ENCODE assay signal across 8 mouse cellular contexts in the genomic region with DNA sequence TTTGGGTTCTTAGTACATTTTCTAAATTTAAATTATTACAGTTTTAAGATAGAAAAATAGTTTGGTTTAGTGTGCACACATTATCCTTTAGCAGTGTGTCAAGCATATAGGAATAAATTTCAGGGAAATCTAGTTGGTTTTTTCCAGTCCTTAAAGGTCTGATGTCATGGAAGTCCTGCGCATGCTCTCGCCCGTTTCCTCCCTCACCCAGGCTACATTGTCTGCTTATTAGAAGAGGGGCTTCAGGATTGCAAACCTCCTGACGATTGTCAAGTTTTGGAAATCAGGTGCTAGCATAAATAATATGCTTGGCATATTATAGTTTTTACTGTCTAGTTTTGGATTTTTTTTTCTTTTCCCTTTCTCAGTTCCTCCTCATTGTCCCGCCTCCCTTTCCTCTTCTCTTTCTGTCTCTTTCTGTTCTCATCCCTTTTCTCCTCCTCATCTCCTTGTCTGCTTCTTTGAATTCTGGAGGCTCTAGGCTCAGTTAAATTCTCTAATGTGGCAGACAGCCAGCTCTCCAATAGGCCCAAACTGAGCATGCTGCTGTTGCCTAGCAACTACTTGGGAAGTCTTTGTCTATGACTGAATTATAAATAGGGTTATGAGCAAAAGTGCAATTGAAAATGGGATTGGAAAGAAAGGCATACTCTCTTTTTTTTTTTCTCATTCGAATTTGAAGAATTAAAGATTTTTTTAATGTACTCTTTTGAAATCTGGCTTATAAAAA. TPM values are rescaled to one million over a fixed set of nuclear protein-coding genes. Genes with fewer than 3 reads are reported as not detected.
DNase-seq lines count a peak whose midpoint lies in the region; ATAC-seq and TF ChIP-seq lines count a peak whose summit lies in the region.

No protein-coding gene starts in this region.

- no peaks in the 10 kb centered on the region for H3K9me3 ChIP-seq in limb, embryonic 15.5 days

- no peak overlapping the region for H3K9ac ChIP-seq in limb, embryonic 15.5 days

- no peak for TF ChIP-seq CTCF in kidney, adult 2 months (conservative IDR thresholded peaks at IDR 0.05; ENCODE audit: insufficient read depth, insufficient read length, low read depth, low read length)

- no peak overlapping the region for H3K4me3 ChIP-seq in kidney, adult 2 months (ENCODE audit: insufficient read depth, low read depth, low read length)
- no peak overlapping the region for H3K4me3 ChIP-seq in limb, embryonic 15.5 days

- peak; percentile 72 for DNase-seq in gastrocnemius, adult 18-20 months (ENCODE audit: low spot score)
- no peak for DNase-seq in gastrocnemius, postnatal 25 days
- peak; percentile 77 to 84 for DNase-seq in cerebellum, adult 18-20 months
- DNase-seq in frontal cortex, postnatal 14 days (ENCODE audit: low spot score in 2 of 2), result peak; percentile 58 to 70
- DNase-seq in kidney, adult 2 months, result peak; percentile 89
- DNase-seq in right cerebral cortex, postnatal 25 days, result peak; percentile 69
- no peak for DNase-seq in B cell, adult 2 months

- no peak overlapping the region for H3K4me2 ChIP-seq in limb, embryonic 15.5 days

- H3K27me3 ChIP-seq in kidney, adult 2 months (replicated peaks; ENCODE audit: control insufficient read depth, insufficient read depth, low read length), result no peaks in the 10 kb centered on the region
- H3K27me3 ChIP-seq in limb, embryonic 15.5 days, result no peaks in the 10 kb centered on the region

- H3K36me3 ChIP-seq in kidney, adult 2 months (ENCODE audit: control insufficient read depth, insufficient read depth, low read length), result no peaks in the 10 kb centered on the region
- H3K36me3 ChIP-seq in limb, embryonic 15.5 days, result no peaks in the 10 kb centered on the region

- 0 out of 2 replicates have a peak overlapping the region, but pooled peaks have one; percentile 12 for H3K27ac ChIP-seq in kidney, adult 2 months (ENCODE audit: insufficient read depth, low read depth, low read length)
- peak overlapping the region; percentile 23; the same call in 1 of the 2 replicates for H3K27ac ChIP-seq in limb, embryonic 15.5 days

- TF ChIP-seq POLR2A in kidney, adult 2 months (IDR thresholded peaks at IDR 0.05; ENCODE audit: low read depth, low read length), result no peak

- ATAC-seq in limb, embryonic 15.5 days (ENCODE audit: insufficient number of reproducible peaks, low FRiP score, low TSS enrichment, low read depth), result no peak

- peaks cover 12% of the 10 kb centered on the region for H3K4me1 ChIP-seq in kidney, adult 2 months (ENCODE audit: control insufficient read depth, insufficient read depth, low read length)
- peaks cover 17% of the 10 kb centered on the region for H3K4me1 ChIP-seq in limb, embryonic 15.5 days

- WGBS in kidney, adult 2 months, result 64% methylated on average over 6 of the region's 6 CpGs
- 70% methylated on average over 6 of the region's 6 CpGs for WGBS in limb, embryonic 15.5 days

RNA-seq across cellular contexts. Expression of gene Atf7ip, which starts 42.2 kb away (rescaled TPM):
- 10 to 100 TPM; 40.0 to 42.4 TPM for total RNA-seq in gastrocnemius, adult 18-20 months (2021)
- total RNA-seq in gastrocnemius, postnatal 25 days (2021), result 10 to 100 TPM; 38.2 to 43.5 TPM
- polyA plus RNA-seq in kidney, adult 2 months (2012; rRNA removed), result 13.4 and 13.9 TPM in 2 replicates
- 35.2 and 36.4 TPM in 2 replicates for polyA plus RNA-seq in limb, embryonic 15.5 days (2015; fragmentation: Nextera tagmentation; extraction: Ambion mirVana)

Comparison
In these comparisons a context has a peak if more than half of its experiments do, and no peak if none do; other contexts are left out.
1. DNase-seq: peak in gastrocnemius, adult 18-20 months (single experiment), cerebellum, adult 18-20 months (2 of 2), frontal cortex, postnatal 14 days (2 of 2), kidney, adult 2 months (single experiment) and right cerebral cortex, postnatal 25 days (single experiment); none in gastrocnemius, postnatal 25 days (single experiment) and B cell, adult 2 months (0 of 2).